In the genomic region with DNA sequence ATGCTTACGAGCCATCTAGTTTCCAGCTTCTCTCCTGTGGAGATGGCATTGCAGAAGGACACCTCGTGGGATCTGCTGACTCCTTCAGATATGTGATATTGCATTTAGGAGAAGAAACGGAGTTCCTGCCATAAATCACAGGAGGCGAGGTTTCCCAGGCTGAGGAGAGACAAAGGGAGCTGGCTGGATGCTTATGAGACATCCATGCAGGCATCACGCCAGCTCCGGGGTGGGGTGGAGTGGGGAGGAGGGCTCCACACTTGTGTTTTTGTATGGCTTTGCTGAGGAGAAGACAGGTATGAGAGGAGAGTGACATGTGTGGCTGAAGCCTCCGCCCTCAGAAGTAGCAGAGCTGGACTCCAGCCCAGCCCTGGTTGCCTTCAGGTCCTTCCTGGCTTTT, we compare ENCODE assay signal across 14 mouse cellular contexts. TPM values are rescaled to one million over a fixed set of nuclear protein-coding genes. Genes with fewer than 3 reads are reported as not detected.
DNase-seq lines count a peak whose midpoint lies in the region; ATAC-seq and TF ChIP-seq lines count a peak whose summit lies in the region.
"Had no signal": no experiment of that assay in that cellular context is flagged by ENCODE, and none has a peak within 500 bp of the region (broad histone marks: within the 10 kb centered on the region; RNA-seq: fewer than 3 reads in every experiment).

No protein-coding gene starts in this region.

- 71% methylated on average over 7 of the region's 7 CpGs for WGBS in embryonic facial prominence, embryonic 14.5 days
- 89% methylated on average over 7 of the region's 7 CpGs for WGBS in embryonic facial prominence, embryonic 10.5 days
- 90% methylated on average over 7 of the region's 7 CpGs for WGBS in hindbrain, embryonic 10.5 days
- 53% methylated on average over 7 of the region's 7 CpGs for WGBS in hindbrain, embryonic 16.5 days
- 81% methylated on average over 7 of the region's 7 CpGs for WGBS in midbrain, postnatal 0 days
- 82% methylated on average over 7 of the region's 7 CpGs for WGBS in midbrain, embryonic 14.5 days

- H3K9me3 ChIP-seq in embryonic facial prominence, embryonic 14.5 days (ENCODE audit: control insufficient read depth, low read length): 0 out of 2 replicates have a peak, but pooled peaks cover 5% of the 10 kb centered on the region
- peaks cover 10% of the 10 kb centered on the region; the same call in 1 of the 2 replicates for H3K9me3 ChIP-seq in embryonic facial prominence, embryonic 10.5 days
- H3K9me3 ChIP-seq in hindbrain, embryonic 10.5 days: peaks cover 6% of the 10 kb centered on the region; the same call in 1 of the 2 replicates
- H3K9me3 ChIP-seq in hindbrain, embryonic 16.5 days (ENCODE audit: control insufficient read depth, low read length): no peaks in the 10 kb centered on the region
- no peaks in the 10 kb centered on the region for H3K9me3 ChIP-seq in midbrain, postnatal 0 days (ENCODE audit: low read length)
- no peaks in the 10 kb centered on the region for H3K9me3 ChIP-seq in midbrain, embryonic 14.5 days (ENCODE audit: control insufficient read depth, low read length)

- no peak overlapping the region for H3K27ac ChIP-seq in embryonic facial prominence, embryonic 14.5 days (replicated peaks; ENCODE audit: low read depth, low read length)
- H3K27ac ChIP-seq in embryonic facial prominence, embryonic 10.5 days (replicated peaks): no peak overlapping the region
- peak overlapping the region; percentile 35; the same call in 1 of the 2 replicates for H3K27ac ChIP-seq in hindbrain, embryonic 10.5 days
- no peak overlapping the region for H3K27ac ChIP-seq in hindbrain, embryonic 16.5 days (ENCODE audit: low read depth, low read length)
- H3K27ac ChIP-seq in midbrain, postnatal 0 days (ENCODE audit: low read depth, low read length): no peak overlapping the region
- H3K27ac ChIP-seq in midbrain, embryonic 14.5 days (replicated peaks; ENCODE audit: low read depth, low read length): no peak overlapping the region
- H3K27ac ChIP-seq: liver, embryonic 12.5 days; midbrain, embryonic 10.5 days had no signal

- no peak overlapping the region for H3K4me2 ChIP-seq in embryonic facial prominence, embryonic 14.5 days (ENCODE audit: low read depth, low read length)
- no peak overlapping the region for H3K4me2 ChIP-seq in hindbrain, embryonic 16.5 days (ENCODE audit: low read length)
- no peak overlapping the region for H3K4me2 ChIP-seq in midbrain, postnatal 0 days (ENCODE audit: low read depth, low read length, poor library complexity, severe bottlenecking)
- no peak overlapping the region for H3K4me2 ChIP-seq in midbrain, embryonic 14.5 days (ENCODE audit: low read length)
- H3K4me2 ChIP-seq: liver, embryonic 12.5 days had no signal

- no peak overlapping the region for H3K9ac ChIP-seq in embryonic facial prominence, embryonic 14.5 days (ENCODE audit: low read depth, low read length)
- no peak overlapping the region for H3K9ac ChIP-seq in hindbrain, embryonic 16.5 days (ENCODE audit: low read depth, low read length)
- no peak overlapping the region for H3K9ac ChIP-seq in midbrain, postnatal 0 days (replicated peaks; ENCODE audit: low read length, poor library complexity, severe bottlenecking)
- H3K9ac ChIP-seq in midbrain, embryonic 14.5 days (replicated peaks; ENCODE audit: low read length): no peak overlapping the region
- H3K9ac ChIP-seq: liver, embryonic 12.5 days had no signal

- TF ChIP-seq CTCF in midbrain, postnatal 0 days (IDR thresholded peaks at IDR 0.05): no peak

- peak; percentile 41 for DNase-seq in embryonic facial prominence, embryonic 14.5 days (ENCODE audit: low spot score)
- DNase-seq in embryonic facial prominence, embryonic 10.5 days (ENCODE audit: low spot score): no peak
- DNase-seq in hindbrain, embryonic 10.5 days (ENCODE audit: low spot score): no peak
- peak; percentile 29 for DNase-seq in midbrain, postnatal 0 days (ENCODE audit: low spot score)
- DNase-seq in midbrain, embryonic 14.5 days: no peak
- peak; percentile 51 to 60 for DNase-seq in kidney, postnatal 4 days
- no peak for DNase-seq in ovary, postnatal 36 days (ENCODE audit: low spot score)
- DNase-seq: cerebellum, adult 11-12 months; embryo, embryonic 11 days; gastrocnemius, postnatal 36 days had no signal

- no peaks in the 10 kb centered on the region for H3K4me1 ChIP-seq in embryonic facial prominence, embryonic 14.5 days (ENCODE audit: control insufficient read depth, insufficient read depth, low read length)
- peaks cover 17% of the 10 kb centered on the region for H3K4me1 ChIP-seq in embryonic facial prominence, embryonic 10.5 days
- peaks cover 27% of the 10 kb centered on the region for H3K4me1 ChIP-seq in hindbrain, embryonic 10.5 days (replicated peaks)
- peaks cover 22% of the 10 kb centered on the region for H3K4me1 ChIP-seq in hindbrain, embryonic 16.5 days (ENCODE audit: control insufficient read depth, insufficient read depth, low read depth, low read length)
- H3K4me1 ChIP-seq in midbrain, postnatal 0 days (ENCODE audit: insufficient read depth, low read length): peaks cover 4% of the 10 kb centered on the region; the same call in 1 of the 2 replicates
- H3K4me1 ChIP-seq in midbrain, embryonic 14.5 days (ENCODE audit: control insufficient read depth, insufficient read depth, low read length): peaks cover 22% of the 10 kb centered on the region; the same call in 1 of the 2 replicates

- no peak for ATAC-seq in embryonic facial prominence, embryonic 14.5 days (ENCODE audit: low read depth)
- ATAC-seq in hindbrain, embryonic 16.5 days: no peak
- ATAC-seq in midbrain, postnatal 0 days (ENCODE audit: low FRiP score): no peak
- ATAC-seq in midbrain, embryonic 14.5 days (ENCODE audit: low FRiP score, low TSS enrichment): no peak
- ATAC-seq: liver, embryonic 12.5 days; lung, postnatal 0 days had no signal

- H3K36me3 ChIP-seq in embryonic facial prominence, embryonic 14.5 days (ENCODE audit: control insufficient read depth, insufficient read depth, low read length): no peaks in the 10 kb centered on the region
- no peaks in the 10 kb centered on the region for H3K36me3 ChIP-seq in embryonic facial prominence, embryonic 10.5 days (replicated peaks)
- H3K36me3 ChIP-seq in hindbrain, embryonic 10.5 days: no peaks in the 10 kb centered on the region
- no peaks in the 10 kb centered on the region for H3K36me3 ChIP-seq in hindbrain, embryonic 16.5 days (ENCODE audit: control insufficient read depth, insufficient read depth, low read length)
- no peaks in the 10 kb centered on the region for H3K36me3 ChIP-seq in midbrain, postnatal 0 days (ENCODE audit: insufficient read depth, low read length)
- no peaks in the 10 kb centered on the region for H3K36me3 ChIP-seq in midbrain, embryonic 14.5 days (ENCODE audit: control insufficient read depth, insufficient read depth, low read length)
- H3K36me3 ChIP-seq: liver, embryonic 12.5 days had no signal

- H3K27me3 ChIP-seq in embryonic facial prominence, embryonic 14.5 days (replicated peaks; ENCODE audit: control insufficient read depth, insufficient read depth, low read length): no peaks in the 10 kb centered on the region
- H3K27me3 ChIP-seq in embryonic facial prominence, embryonic 10.5 days (replicated peaks; ENCODE audit: low read depth, poor library complexity, severe bottlenecking): no peaks in the 10 kb centered on the region
- no peaks in the 10 kb centered on the region for H3K27me3 ChIP-seq in hindbrain, embryonic 10.5 days (ENCODE audit: insufficient read depth, poor library complexity, severe bottlenecking)
- no peaks in the 10 kb centered on the region for H3K27me3 ChIP-seq in hindbrain, embryonic 16.5 days (replicated peaks; ENCODE audit: control insufficient read depth, insufficient read depth, low read length)
- no peaks in the 10 kb centered on the region for H3K27me3 ChIP-seq in midbrain, postnatal 0 days (ENCODE audit: insufficient read depth, low read length)
- H3K27me3 ChIP-seq in midbrain, embryonic 14.5 days (ENCODE audit: control insufficient read depth, insufficient read depth, low read length): no peaks in the 10 kb centered on the region
- H3K27me3 ChIP-seq: liver, embryonic 12.5 days had no signal

- H3K4me3 ChIP-seq in embryonic facial prominence, embryonic 14.5 days (ENCODE audit: low read depth, low read length): no peak overlapping the region
- no peak overlapping the region for H3K4me3 ChIP-seq in embryonic facial prominence, embryonic 10.5 days
- H3K4me3 ChIP-seq in hindbrain, embryonic 10.5 days: no peak overlapping the region
- no peak overlapping the region for H3K4me3 ChIP-seq in hindbrain, embryonic 16.5 days (ENCODE audit: low read length)
- H3K4me3 ChIP-seq in midbrain, postnatal 0 days (ENCODE audit: low read depth, low read length): no peak overlapping the region
- no peak overlapping the region for H3K4me3 ChIP-seq in midbrain, embryonic 14.5 days (replicated peaks; ENCODE audit: low read depth, low read length)
- H3K4me3 ChIP-seq: liver, embryonic 12.5 days; midbrain, embryonic 10.5 days had no signal

RNA-seq across cellular contexts. Expression of a gene that starts 50.3 kb away (rescaled TPM):
- 11.7 and 15.0 TPM in 2 replicates for polyA plus RNA-seq in embryonic facial prominence, embryonic 14.5 days (2014; fragmentation: Nextera tagmentation; extraction: Ambion mirVana)
- polyA plus RNA-seq in embryonic facial prominence, embryonic 10.5 days (2016; fragmentation: Nextera tagmentation; extraction: Ambion mirVana): 13.5 and 14.9 TPM in 2 replicates
- 16.3 and 22.3 TPM in 2 replicates for polyA plus RNA-seq in hindbrain, embryonic 10.5 days (2016; fragmentation: Nextera tagmentation; extraction: Ambion mirVana)
- 83.1 and 85.0 TPM in 2 replicates for polyA plus RNA-seq in hindbrain, embryonic 16.5 days (2015; fragmentation: Nextera tagmentation; extraction: Ambion mirVana)
- total RNA-seq in midbrain, postnatal 0 days (2014; rRNA removed): 80.6 and 89.7 TPM in 2 replicates
- polyA plus RNA-seq in midbrain, postnatal 0 days (2015; fragmentation: Nextera tagmentation; extraction: Ambion mirVana): 97.1 and 98.7 TPM in 2 replicates
- 71.0 and 75.4 TPM in 2 replicates for polyA plus RNA-seq in midbrain, embryonic 14.5 days (2014; fragmentation: Nextera tagmentation; extraction: Ambion mirVana)

Comparison
In these comparisons a context has a peak if more than half of its experiments do, and no peak if none do; other contexts are left out.
1. DNase-seq: peak in embryonic facial prominence, embryonic 14.5 days (single experiment), midbrain, postnatal 0 days (single experiment) and kidney, postnatal 4 days (2 of 2); none in embryonic facial prominence, embryonic 10.5 days (single experiment), hindbrain, embryonic 10.5 days (single experiment), midbrain, embryonic 14.5 days (single experiment) and ovary, postnatal 36 days (single experiment).